Mouse (Mus musculus) MEL (cell line): ENCODE results near the gene Gm28053. TPM values are rescaled to one million over a fixed set of nuclear protein-coding genes. Genes with fewer than 3 reads are reported as not detected.

Experiments
- DNase-seq: peaks from one replicate; pipeline ENCODE4 v3.0.0; 2011; ENCODE audit warnings: low read depth, low spot score
- H3K27ac ChIP-seq: 2 replicates; pipeline ENCODE4 v1.5.1; 2012; ENCODE audit warnings: low read depth, mild to moderate bottlenecking, control low read depth, low read length, moderate library complexity; ENCODE audit not compliant: control insufficient read depth
- H3K27me3 ChIP-seq, 2 experiments: fragments of 150-350 bp in 1 of 2; sonication (generic) in 1 of 2; 2 replicates each; pipeline ENCODE4 v1.6.1; 2012; ENCODE audit warnings: low read length in 2 of 2, mild to moderate bottlenecking in 2 of 2, improper control_type of control experiment in 1 of 2, moderate library complexity in 1 of 2; ENCODE audit not compliant: insufficient read depth in 2 of 2, control insufficient read depth in 1 of 2
- H3K36me3 ChIP-seq, 2 experiments: 2 replicates each; pipeline ENCODE4 v1.6.1; 2012 to 2014; ENCODE audit warnings: low read length in 2 of 2, improper control_type of control experiment in 1 of 2, inconsistent platforms in 1 of 2, mild to moderate bottlenecking in 1 of 2; ENCODE audit not compliant: insufficient read depth in 2 of 2, control insufficient read depth in 1 of 2
- H3K4me1 ChIP-seq, 2 experiments: fragments of 150-350 bp in 1 of 2; sonication (generic) in 1 of 2; 2 replicates each; pipeline ENCODE4 v1.6.1; 2012; ENCODE audit warnings: low read length in 2 of 2, improper control_type of control experiment in 1 of 2, mild to moderate bottlenecking in 1 of 2; ENCODE audit not compliant: insufficient read depth in 2 of 2, control insufficient read depth in 1 of 2
- H3K4me3 ChIP-seq, 2 experiments: fragments of 150-350 bp in 1 of 2; sonication (generic) in 1 of 2; 2 replicates each; pipeline ENCODE4 v1.5.1; 2012; ENCODE audit warnings: low read depth in 2 of 2, low read length in 2 of 2, mild to moderate bottlenecking in 2 of 2, moderate library complexity in 2 of 2, control low read depth in 1 of 2, improper control_type of control experiment in 1 of 2; ENCODE audit not compliant: control insufficient read depth in 1 of 2, insufficient read depth in 1 of 2
- H3K79me2 ChIP-seq: 2 replicates; pipeline ENCODE4 v1.6.1; 2012; ENCODE audit warnings: mild to moderate bottlenecking, low read length, moderate library complexity; ENCODE audit not compliant: control insufficient read depth, poor library complexity, insufficient read depth
- H3K9ac ChIP-seq: 2 replicates; pipeline ENCODE4 v1.6.1; 2012; ENCODE audit warnings: low read depth, mild to moderate bottlenecking, control low read depth, low read length, moderate library complexity; ENCODE audit not compliant: control insufficient read depth, poor library complexity, severe bottlenecking
- H3K9me3 ChIP-seq: fragments of 150-350 bp; sonication (generic); replicated peaks from 2 replicates; pipeline ENCODE4 v1.6.1; 2012; ENCODE audit warnings: mild to moderate bottlenecking, low read length, improper control_type of control experiment, moderate library complexity; ENCODE audit not compliant: insufficient read depth
- BHLHE40 ChIP-seq: IDR thresholded peaks from 2 replicates; pipeline ENCODE4 v1.6.1; 2012; ENCODE audit warnings: low read depth, mild to moderate bottlenecking, inconsistent platforms, low read length, improper control_type of control experiment, borderline replicate concordance
- CHD2 ChIP-seq: IDR thresholded peaks from 2 replicates; pipeline ENCODE4 v1.6.1; 2011; ENCODE audit warnings: low read length, improper control_type of control experiment
- ELF1 ChIP-seq: IDR thresholded peaks from 2 replicates; pipeline ENCODE4 v1.6.1; 2014; ENCODE audit warnings: low read depth, mild to moderate bottlenecking, inconsistent platforms, low read length, improper control_type of control experiment, moderate library complexity
- ETS1 ChIP-seq: IDR thresholded peaks from 2 replicates; pipeline ENCODE4 v1.6.1; 2012; ENCODE audit warnings: low read depth, mild to moderate bottlenecking, inconsistent platforms, low read length, improper control_type of control experiment, moderate library complexity
- GATA1 ChIP-seq: IDR thresholded peaks from 2 replicates; pipeline ENCODE4 v1.6.1; 2011; ENCODE audit warnings: low read depth, low read length, improper control_type of control experiment
- JUND ChIP-seq: IDR thresholded peaks from 2 replicates; pipeline ENCODE4 v1.6.1; 2011; ENCODE audit warnings: low read depth, mild to moderate bottlenecking, improper control_type of control experiment, low read length
- KAT2A ChIP-seq: conservative IDR thresholded peaks from 2 replicates; pipeline ENCODE4 v1.6.1; 2012; ENCODE audit warnings: low read depth, low read length, improper control_type of control experiment, inconsistent platforms
- MAFK ChIP-seq: IDR thresholded peaks from 2 replicates; pipeline ENCODE4 v1.6.1; 2011; ENCODE audit warnings: low read depth, mild to moderate bottlenecking, low read length, improper control_type of control experiment, borderline replicate concordance
- MAZ ChIP-seq: IDR thresholded peaks from 2 replicates; pipeline ENCODE4 v1.6.1; 2012; ENCODE audit warnings: low read depth, mild to moderate bottlenecking, inconsistent platforms, low read length, improper control_type of control experiment
- MYC ChIP-seq: IDR thresholded peaks from 2 replicates; pipeline ENCODE4 v1.6.1; 2011; ENCODE audit warnings: low read depth, mild to moderate bottlenecking, low read length, improper control_type of control experiment, moderate library complexity
- POLR2AphosphoS2 ChIP-seq: IDR thresholded peaks from 2 replicates; pipeline ENCODE4 v1.6.1; 2011; ENCODE audit warnings: low read length, improper control_type of control experiment
- POLR2AphosphoS5 ChIP-seq: IDR thresholded peaks from 2 replicates; pipeline ENCODE4 v1.6.1; 2012; ENCODE audit warnings: low read depth, borderline replicate concordance, mild to moderate bottlenecking, inconsistent platforms, low read length, moderate library complexity, mixed read lengths
- RCOR1 ChIP-seq: IDR thresholded peaks from 2 replicates; pipeline ENCODE4 v1.6.1; 2012; ENCODE audit warnings: low read depth, mild to moderate bottlenecking, inconsistent platforms, low read length, improper control_type of control experiment
- SMC3 ChIP-seq: IDR thresholded peaks from 2 replicates; pipeline ENCODE4 v1.6.1; 2011; ENCODE audit warnings: low read depth, low read length, improper control_type of control experiment
- TBP ChIP-seq: IDR thresholded peaks from 2 replicates; pipeline ENCODE4 v1.8.0; 2011; ENCODE audit warnings: low read depth, low read length, improper control_type of control experiment
- USF1 ChIP-seq: IDR thresholded peaks from 2 replicates; pipeline ENCODE4 v1.6.1; 2014; ENCODE audit warnings: low read depth, mild to moderate bottlenecking, inconsistent platforms, low read length, improper control_type of control experiment, moderate library complexity
- ZC3H11A ChIP-seq: IDR thresholded peaks from 2 replicates; pipeline ENCODE4 v1.6.1; 2012; ENCODE audit warnings: low read depth, mild to moderate bottlenecking, inconsistent platforms, low read length, improper control_type of control experiment
- ZKSCAN1 ChIP-seq: IDR thresholded peaks from 2 replicates; pipeline ENCODE4 v1.6.1; 2012; ENCODE audit warnings: low read depth, mild to moderate bottlenecking, inconsistent platforms, low read length, improper control_type of control experiment, moderate library complexity
- polyA plus RNA-seq, 2 experiments: library from polyadenylated mRNA; stranded (reverse) in 1 of 2; unstranded in 1 of 2; fragments of >175 nt in 1 of 2; fragments of >200 nt in 1 of 2; gene quantifications; 2 replicates each; pipeline versions ENCODE4 v1.2.1 to v1.2.4; 2012; ENCODE audit warnings: low replicate concordance in 2 of 2, low read depth in 1 of 2; ENCODE audit not compliant: insufficient read length in 2 of 2, insufficient read depth in 1 of 2, missing spikeins in 1 of 2
- total RNA-seq: library from RNA; depleted of rRNA; stranded (reverse); fragments of 300-350 nt; gene quantifications from 2 replicates; pipeline ENCODE4 v1.2.3, GENCODE M21; 2012

Gm28053 gene
- total and polyA plus RNA-seq, 3 experiments, result not detected

DNA sequence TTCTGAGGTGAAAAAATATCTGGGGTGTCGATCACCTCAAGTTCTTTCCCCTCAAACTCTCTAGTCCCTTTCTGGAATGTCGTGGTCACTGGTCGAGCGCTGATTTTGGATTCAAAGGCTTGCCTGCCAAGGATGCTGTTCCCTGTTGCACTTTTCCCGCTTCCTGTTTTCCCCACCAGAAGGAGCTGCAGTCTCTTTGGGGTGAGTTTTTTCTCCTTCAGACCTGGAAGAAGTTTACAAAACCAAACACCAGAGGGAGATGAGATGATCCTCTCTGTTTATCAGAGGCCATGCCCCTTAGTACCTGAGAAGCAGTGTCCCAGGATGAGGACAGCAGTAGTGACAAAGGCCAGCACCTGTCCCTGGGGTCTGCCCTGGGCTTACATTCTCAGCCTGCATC lies 15.8 kb upstream of the Gm28053 start:
- no peak overlapping the region for H3K27ac ChIP-seq
- H3K4me3 ChIP-seq, result no peak overlapping the region
- no peak for DNase-seq
- no peaks in the 10 kb centered on the region for H3K9me3 ChIP-seq
- H3K36me3 ChIP-seq, result no peaks in the 10 kb centered on the region
- TF ChIP-seq JUND, result no peak
- TF ChIP-seq ELF1, result no peak
- TF ChIP-seq CHD2, result no peak
- no peak for TF ChIP-seq USF1
- TF ChIP-seq ZC3H11A, result no peak
- TF ChIP-seq SMC3, result no peak
- no peak for TF ChIP-seq MAZ
- no peak for TF ChIP-seq RCOR1
- no peak for TF ChIP-seq ETS1
- no peaks in the 10 kb centered on the region for H3K79me2 ChIP-seq
- H3K27me3 ChIP-seq, result peaks cover 0 to 2% of the 10 kb centered on the region in 2 experiments; a peak in 1 of 4 replicates
- H3K9ac ChIP-seq, result no peak overlapping the region
- no peaks in the 10 kb centered on the region for H3K4me1 ChIP-seq

DNA sequence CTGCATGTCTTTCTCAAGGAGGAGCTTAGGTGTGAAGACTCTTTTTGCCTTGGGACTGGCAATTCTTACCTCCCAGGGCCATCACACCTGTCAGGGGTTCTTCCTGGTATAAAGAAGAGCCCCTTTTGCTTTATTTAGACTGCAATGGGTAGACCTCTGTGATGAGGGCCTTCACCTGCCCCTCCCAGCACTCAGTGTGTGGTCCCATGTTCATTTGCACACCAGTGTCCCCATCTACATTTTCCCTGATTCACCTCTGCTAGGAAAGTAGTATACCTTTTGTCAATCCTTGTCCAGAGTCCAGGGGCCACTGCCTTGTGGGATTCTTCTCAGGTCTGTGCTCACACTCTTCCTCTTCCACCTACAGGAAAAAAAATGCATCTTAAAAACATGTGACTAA lies 14.3 kb upstream of the Gm28053 start:
- H3K36me3 ChIP-seq, result no peaks in the 10 kb centered on the region
- no peaks in the 10 kb centered on the region for H3K79me2 ChIP-seq
- H3K9me3 ChIP-seq, result no peaks in the 10 kb centered on the region
- TF ChIP-seq GATA1 (no peak), CHD2 (no peak), POLR2AphosphoS5 (no peak)
- no peak overlapping the region for H3K9ac ChIP-seq
- H3K4me1 ChIP-seq, result no peaks in the 10 kb centered on the region
- H3K27ac ChIP-seq, result no peak overlapping the region
- DNase-seq, result no peak
- H3K4me3 ChIP-seq, result no peak overlapping the region
- peaks cover 0 to 2% of the 10 kb centered on the region in 2 experiments; a peak in 1 of 4 replicates for H3K27me3 ChIP-seq

DNA sequence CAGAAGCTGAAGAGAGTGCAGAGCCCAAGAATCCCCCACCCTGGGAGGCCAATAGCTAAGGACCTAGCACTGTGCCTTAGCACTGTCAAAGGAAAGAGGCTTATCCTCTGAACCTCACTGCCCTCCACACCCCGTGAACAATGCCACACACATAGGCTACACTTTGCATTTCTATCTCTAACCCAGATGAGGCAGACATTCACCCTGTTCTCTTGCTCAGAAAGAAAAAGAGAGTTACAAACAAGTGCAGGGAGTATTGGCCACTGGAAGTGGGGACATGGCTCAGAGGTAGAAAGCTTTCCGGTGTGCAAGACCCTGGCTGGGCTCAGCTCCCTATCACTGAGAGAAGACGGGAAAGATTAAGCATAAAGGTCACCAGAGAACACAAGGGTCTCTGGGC lies 12.3 kb upstream of the Gm28053 start:
- no peaks in the 10 kb centered on the region for H3K4me1 ChIP-seq
- no peak for DNase-seq
- H3K9ac ChIP-seq, result no peak overlapping the region
- peaks cover 0 to 2% of the 10 kb centered on the region in 2 experiments; a peak in 1 of 4 replicates for H3K27me3 ChIP-seq
- no peaks in the 10 kb centered on the region for H3K36me3 ChIP-seq
- no peaks in the 10 kb centered on the region for H3K79me2 ChIP-seq
- H3K4me3 ChIP-seq, result no peak overlapping the region
- no peaks in the 10 kb centered on the region for H3K9me3 ChIP-seq
- no peak for TF ChIP-seq BHLHE40
- no peak for TF ChIP-seq MAFK
- TF ChIP-seq POLR2AphosphoS2, result no peak
- TF ChIP-seq MYC, result no peak
- TF ChIP-seq TBP, result no peak
- no peak for TF ChIP-seq CHD2
- TF ChIP-seq KAT2A, result no peak
- TF ChIP-seq ZKSCAN1, result no peak
- no peak overlapping the region for H3K27ac ChIP-seq
